Mouse (Mus musculus) limb, embryonic 11.5 days (tissue): Measurements from ENCODE around the gene Magi2. TPM values are rescaled to one million over a fixed set of nuclear protein-coding genes. Genes with fewer than 3 reads are reported as not detected.

Experiments
- ATAC-seq: fragments of 200-750 bp; cut with Nextera tagmentation; 2 replicates; pipeline ENCODE4 v1.8.0; 2017; ENCODE audit warnings: low read depth; ENCODE audit not compliant: insufficient number of reproducible peaks, low FRiP score, low TSS enrichment
- DNase-seq: peaks from one replicate; pipeline ENCODE4 v3.0.0-alpha.2; 2015; ENCODE audit warnings: low spot score
- H3K27ac ChIP-seq: fragments of 300-500 bp; sonication (generic); replicated peaks from 2 replicates; pipeline ENCODE4 v1.5.1; 2014; ENCODE audit warnings: low read depth, mild to moderate bottlenecking, low read length
- H3K27me3 ChIP-seq: fragments of 300-500 bp; sonication (generic); 2 replicates; pipeline ENCODE4 v1.6.1; 2014; ENCODE audit warnings: mild to moderate bottlenecking, low read length, mixed read lengths; ENCODE audit not compliant: control insufficient read depth, insufficient read depth
- H3K36me3 ChIP-seq: fragments of 300-500 bp; sonication (generic); 2 replicates; pipeline ENCODE4 v1.6.1; 2014; ENCODE audit warnings: mild to moderate bottlenecking, low read length, moderate library complexity, mixed read lengths; ENCODE audit not compliant: control insufficient read depth, insufficient read depth
- H3K4me1 ChIP-seq: fragments of 300-500 bp; sonication (generic); 2 replicates; pipeline ENCODE4 v1.6.1; 2014; ENCODE audit warnings: low read length, mixed read lengths; ENCODE audit not compliant: control insufficient read depth, insufficient read depth
- H3K4me2 ChIP-seq: fragments of 300-500 bp; sonication (generic); 2 replicates; pipeline ENCODE4 v1.6.1; 2014; ENCODE audit warnings: low read depth, mild to moderate bottlenecking, moderate library complexity; ENCODE audit not compliant: severe bottlenecking
- H3K4me3 ChIP-seq: fragments of 300-500 bp; sonication (generic); 2 replicates; pipeline ENCODE4 v1.5.1; 2014; ENCODE audit warnings: low read depth, low read length
- H3K9ac ChIP-seq: fragments of 300-500 bp; sonication (generic); 2 replicates; pipeline ENCODE4 v1.6.1; 2014; ENCODE audit warnings: mild to moderate bottlenecking, low read length
- H3K9me3 ChIP-seq: fragments of 300-500 bp; sonication (generic); 2 replicates; pipeline ENCODE4 v1.6.1; 2016; ENCODE audit warnings: low read length; ENCODE audit not compliant: control insufficient read depth
- WGBS: fragments of 180-500 bp; shearing (Covaris S2); extraction: QIAGEN DNeasy Blood & Tissue Kit; methylation state at CpG from one replicate; pipeline ENCODE4 v1.1.7; 2014; 5-methylcytosine and 5-hydroxymethylcytosine counted together
- polyA plus RNA-seq: library from polyadenylated mRNA; unstranded; fragments of >200 nt; fragmentation: Nextera tagmentation; extraction: Ambion mirVana; gene quantifications from 2 replicates; pipeline ENCODE4 v1.2.1, GENCODE M21; 2014

The Magi2 gene
- polyA plus RNA-seq, 1 experiment from 2014 or later = 2.8 TPM

GRCm38 (mm10) chr5:19246426-19246825 lies 19.6 kb downstream of the Magi2 start:
- Histone ChIP-seq H3K4me3 (no peak overlapping the region), H3K4me2 (no peak overlapping the region), H3K27ac (no peak overlapping the region), H3K9me3 (no peaks in the 10 kb centered on the region), H3K4me1 (no peaks in the 10 kb centered on the region), H3K9ac (no peak overlapping the region), H3K27me3 (no peaks in the 10 kb centered on the region), H3K36me3 (no peaks in the 10 kb centered on the region)
- ATAC-seq (no peak), DNase-seq (no peak)
- 71% methylated on average over 2 of the region's 2 CpGs for WGBS

GRCm38 (mm10) chr5:19247266-19247665 lies 20.4 kb downstream of the Magi2 start:
- Histone ChIP-seq H3K4me1 (no peaks in the 10 kb centered on the region), H3K4me2 (no peak overlapping the region), H3K9ac (no peak overlapping the region), H3K27ac (no peak overlapping the region), H3K9me3 (no peaks in the 10 kb centered on the region), H3K36me3 (no peaks in the 10 kb centered on the region), H3K4me3 (no peak overlapping the region), H3K27me3 (no peaks in the 10 kb centered on the region)
- 54% methylated on average over 3 of the region's 3 CpGs for WGBS
- DNase-seq (no peak), ATAC-seq (no peak)

- Histone ChIP-seq H3K4me1 (no peaks in the 10 kb centered on the region), H3K27me3 (no peaks in the 10 kb centered on the region), H3K27ac (no peak overlapping the region), H3K9ac (no peak overlapping the region), H3K4me3 (no peak overlapping the region), H3K36me3 (no peaks in the 10 kb centered on the region), H3K9me3 (no peaks in the 10 kb centered on the region), H3K4me2 (no peak overlapping the region)
- ATAC-seq (no peak), DNase-seq (no peak)
- 62% methylated on average over 5 of the region's 5 CpGs for WGBS
Observed at GRCm38 (mm10) chr5:19262816-19263215, 36.0 kb downstream of the Magi2 start.

- 73% methylated on average over 2 of the region's 2 CpGs for WGBS
- no peaks in the 10 kb centered on the region for H3K9me3 ChIP-seq
- no peak for ATAC-seq
Observed at GRCm38 (mm10) chr5:19264627-19265026, 37.8 kb downstream of the Magi2 start.

GRCm38 (mm10) chr5:19292581-19292980 lies 65.7 kb downstream of the Magi2 start:
- ATAC-seq = no peak
- Histone ChIP-seq H3K4me3 (no peak overlapping the region), H3K9ac (no peak overlapping the region), H3K27me3 (no peaks in the 10 kb centered on the region), H3K4me1 (no peaks in the 10 kb centered on the region), H3K9me3 (no peaks in the 10 kb centered on the region), H3K27ac (no peak overlapping the region), H3K36me3 (no peaks in the 10 kb centered on the region), H3K4me2 (no peak overlapping the region)
- no peak for DNase-seq
- WGBS = 89% methylated on average over 3 of the region's 3 CpGs

More at GRCm38 (mm10) chr5:19264627-19265026, 37.8 kb downstream of the Magi2 start:
- no peak for DNase-seq
- H3K9ac ChIP-seq = no peak overlapping the region
- no peaks in the 10 kb centered on the region for H3K36me3 ChIP-seq
- no peak overlapping the region for H3K4me2 ChIP-seq
- H3K4me1 ChIP-seq = no peaks in the 10 kb centered on the region
- H3K4me3 ChIP-seq = no peak overlapping the region
- H3K27ac ChIP-seq = no peak overlapping the region
- H3K27me3 ChIP-seq = no peaks in the 10 kb centered on the region

- H3K4me2 ChIP-seq = no peak overlapping the region
- H3K4me3 ChIP-seq = no peak overlapping the region
- no peaks in the 10 kb centered on the region for H3K36me3 ChIP-seq
- DNase-seq (no peak), ATAC-seq (no peak)
- no peak overlapping the region for H3K9ac ChIP-seq
- WGBS = 90% methylated on average over 6 of the region's 6 CpGs
- H3K27ac ChIP-seq = no peak overlapping the region
- H3K27me3 ChIP-seq = no peaks in the 10 kb centered on the region
- no peaks in the 10 kb centered on the region for H3K9me3 ChIP-seq
- H3K4me1 ChIP-seq = no peaks in the 10 kb centered on the region
Observed at GRCm38 (mm10) chr5:19306656-19307055, 79.8 kb downstream of the Magi2 start.

- Histone ChIP-seq H3K4me1 (no peaks in the 10 kb centered on the region), H3K36me3 (no peaks in the 10 kb centered on the region), H3K27ac (no peak overlapping the region), H3K4me3 (no peak overlapping the region), H3K27me3 (no peaks in the 10 kb centered on the region), H3K4me2 (no peak overlapping the region), H3K9me3 (no peaks in the 10 kb centered on the region), H3K9ac (no peak overlapping the region)
- DNase-seq = no peak
- 67% methylated on average over 1 of the region's 1 CpGs for WGBS
- no peak for ATAC-seq
Observed at GRCm38 (mm10) chr5:19309870-19310269, 83.0 kb downstream of the Magi2 start.

- Histone ChIP-seq H3K36me3 (no peaks in the 10 kb centered on the region), H3K4me2 (no peak overlapping the region), H3K9me3 (no peaks in the 10 kb centered on the region), H3K9ac (no peak overlapping the region), H3K4me1 (no peaks in the 10 kb centered on the region), H3K4me3 (no peak overlapping the region), H3K27ac (no peak overlapping the region), H3K27me3 (no peaks in the 10 kb centered on the region)
- no peak for ATAC-seq
- no peak for DNase-seq
- 85% methylated on average over 6 of the region's 6 CpGs for WGBS
Observed at GRCm38 (mm10) chr5:19322532-19322931, 95.7 kb downstream of the Magi2 start.

GRCm38 (mm10) chr5:19337561-19337960 lies 110.7 kb downstream of the Magi2 start:
- no peaks in the 10 kb centered on the region for H3K36me3 ChIP-seq
- no peak overlapping the region for H3K4me2 ChIP-seq
- 74% methylated on average over 2 of the region's 2 CpGs for WGBS
- ATAC-seq (no peak), DNase-seq (no peak)
- H3K4me3 ChIP-seq = no peak overlapping the region
- no peaks in the 10 kb centered on the region for H3K9me3 ChIP-seq
- H3K9ac ChIP-seq = no peak overlapping the region
- H3K4me1 ChIP-seq = no peaks in the 10 kb centered on the region
- H3K27me3 ChIP-seq = no peaks in the 10 kb centered on the region
- H3K27ac ChIP-seq = no peak overlapping the region
